Mouse (Mus musculus): ENCODE results near the gene Tbc1d2.
"Not testable (repeated sequence)": the region's sequence is repeated elsewhere in the genome, so short reads cannot be mapped to it uniquely, and the experiment has no call there.

Gene Tbc1d2

DNA sequence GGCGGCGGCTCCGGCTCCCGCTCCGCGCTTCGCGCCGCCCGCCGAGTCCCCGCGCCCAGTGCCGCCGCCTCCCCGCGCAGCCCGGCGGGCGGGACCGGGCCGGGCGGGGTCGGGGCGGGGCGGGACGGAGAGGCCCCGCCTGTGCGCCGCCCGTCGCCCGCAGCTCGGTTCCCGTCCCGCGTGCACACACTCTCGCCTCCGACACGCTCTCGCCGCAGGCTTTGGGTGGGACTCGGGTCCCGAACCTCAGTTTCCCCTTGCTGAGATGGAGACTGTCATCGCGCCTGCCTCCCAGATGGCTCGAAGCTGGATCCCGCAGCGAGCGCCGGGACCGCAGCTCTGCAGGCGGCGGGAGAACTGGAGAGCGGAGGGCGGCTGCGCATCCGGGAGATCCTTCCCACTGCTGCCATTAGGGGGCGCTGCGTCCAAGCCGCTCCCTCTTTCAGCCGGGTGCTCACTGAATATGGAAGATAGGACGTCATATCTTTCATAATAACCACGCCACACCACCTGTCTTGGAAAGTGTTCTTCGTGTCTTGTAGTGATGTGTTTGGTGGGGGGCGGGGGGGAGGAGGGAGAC, 48.1 kb downstream of the Tbc1d2 start, which contains the start of gene Coro2a:
Gene Coro2a, minus strand, starts transcription at position 359 of the 580 bp plus-strand sequence.
- DNase-seq (ENCODE audit: low read depth): peak; percentile 71

DNA sequence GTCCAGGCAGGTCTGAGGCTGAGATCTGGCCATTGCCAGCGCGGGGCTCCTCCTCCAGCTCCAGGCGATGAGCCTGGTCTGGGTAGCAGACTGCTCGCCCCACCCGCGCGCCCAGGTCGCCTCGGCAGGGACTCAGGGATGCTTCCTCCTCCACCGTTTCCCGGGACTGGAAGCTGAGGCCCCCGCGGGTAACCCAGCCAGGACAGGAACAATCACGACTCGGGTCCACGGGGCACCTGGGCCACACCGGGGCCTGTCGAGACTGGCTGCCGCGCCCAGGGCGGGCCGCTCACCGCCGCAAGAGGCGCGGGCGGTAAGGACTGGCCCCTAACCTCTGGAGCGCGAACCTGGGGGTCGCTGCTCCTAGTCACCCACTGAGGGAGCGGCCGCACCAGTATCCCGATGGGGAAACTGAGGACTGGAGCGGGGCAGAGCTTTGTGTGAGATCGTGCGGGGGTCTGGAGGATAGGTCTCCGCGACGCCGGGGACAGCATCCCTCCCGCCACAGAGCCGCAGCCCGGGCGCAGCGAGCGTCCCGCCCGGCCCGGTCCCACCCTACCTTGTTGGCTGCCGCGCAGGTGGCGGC, 48.7 kb downstream of the Tbc1d2 start:
- no peak for DNase-seq (ENCODE audit: low read depth)

DNA sequence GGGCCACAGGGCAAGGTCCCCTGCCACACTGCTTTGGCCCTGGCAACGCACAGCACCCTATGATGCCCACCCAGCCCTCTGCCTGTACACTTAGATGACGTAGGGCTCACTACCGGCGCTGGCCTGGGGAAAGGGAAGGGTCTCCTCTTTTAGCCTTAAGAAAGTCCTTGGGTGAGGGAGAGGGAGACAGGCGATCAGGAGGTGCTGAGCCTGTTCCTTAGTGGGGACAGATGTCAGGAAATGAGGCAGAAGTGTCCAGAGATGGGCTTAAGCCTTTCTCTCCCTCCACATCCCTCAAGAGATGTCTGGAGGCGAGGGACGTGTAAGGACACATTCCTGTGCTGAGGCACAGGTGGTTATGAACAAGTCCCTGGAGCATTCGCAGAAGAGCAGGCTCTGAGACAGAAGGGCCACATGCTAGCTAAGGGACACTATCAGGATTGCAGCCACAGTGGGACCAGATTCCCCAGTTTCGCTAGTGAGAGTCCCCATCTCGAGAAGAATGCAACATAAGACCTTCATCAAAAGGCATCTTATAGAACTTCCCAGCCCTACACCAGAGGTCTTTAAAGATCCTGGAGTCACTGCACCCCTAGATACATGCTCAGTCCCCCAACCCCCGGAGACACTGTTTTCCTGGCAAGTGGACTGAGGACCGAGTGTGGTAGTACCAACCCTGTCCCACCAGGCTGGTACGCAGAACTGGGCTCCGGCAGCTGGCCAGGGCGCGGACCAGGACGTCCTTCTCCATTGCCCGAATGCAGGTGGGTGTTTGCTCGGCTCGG, 49.3 kb downstream of the Tbc1d2 start:
- no peak for DNase-seq (ENCODE audit: low read depth)

DNA sequence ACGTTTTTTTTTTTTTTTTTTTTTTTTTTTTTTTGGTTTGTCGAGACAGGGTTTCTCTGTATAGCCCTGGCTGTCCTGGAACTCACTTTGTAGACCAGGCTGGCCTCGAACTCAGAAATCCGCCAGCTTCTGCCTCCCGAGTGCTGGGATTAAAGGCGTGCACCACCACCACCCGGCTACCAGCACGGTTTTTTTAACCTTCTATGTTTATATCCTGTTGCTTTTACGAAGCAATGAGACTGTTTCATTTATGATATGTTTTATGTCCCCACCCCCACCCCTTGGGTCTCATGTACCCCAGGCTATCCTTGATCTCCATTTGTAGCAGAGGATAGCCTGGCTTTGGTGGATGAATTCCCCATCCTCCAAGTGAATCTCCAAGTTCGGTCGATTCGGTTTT, 50.4 kb downstream of the Tbc1d2 start:
- not testable (repeated sequence) for DNase-seq (ENCODE audit: low read depth)

DNA sequence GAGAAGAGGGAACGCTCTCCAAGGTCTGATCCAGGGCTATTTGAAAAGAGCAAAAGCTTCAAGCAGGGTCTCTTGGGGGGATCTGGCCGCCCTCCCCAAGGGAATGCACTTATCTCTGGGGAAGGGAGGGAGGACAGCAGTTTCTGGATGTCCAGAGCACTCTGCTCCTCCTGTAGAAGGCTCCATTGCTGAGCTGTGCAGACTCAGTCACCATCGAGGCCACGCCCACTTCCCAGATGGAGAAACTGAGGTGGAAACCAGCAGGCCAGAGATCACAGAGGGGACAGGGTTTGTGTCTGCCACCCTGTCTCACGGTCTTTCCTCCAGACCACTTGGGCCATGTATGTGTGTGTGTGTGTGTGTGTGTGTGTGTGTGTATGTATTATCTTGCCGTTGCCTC, 51.0 kb downstream of the Tbc1d2 start:
- DNase-seq (ENCODE audit: low read depth): no peak

DNA sequence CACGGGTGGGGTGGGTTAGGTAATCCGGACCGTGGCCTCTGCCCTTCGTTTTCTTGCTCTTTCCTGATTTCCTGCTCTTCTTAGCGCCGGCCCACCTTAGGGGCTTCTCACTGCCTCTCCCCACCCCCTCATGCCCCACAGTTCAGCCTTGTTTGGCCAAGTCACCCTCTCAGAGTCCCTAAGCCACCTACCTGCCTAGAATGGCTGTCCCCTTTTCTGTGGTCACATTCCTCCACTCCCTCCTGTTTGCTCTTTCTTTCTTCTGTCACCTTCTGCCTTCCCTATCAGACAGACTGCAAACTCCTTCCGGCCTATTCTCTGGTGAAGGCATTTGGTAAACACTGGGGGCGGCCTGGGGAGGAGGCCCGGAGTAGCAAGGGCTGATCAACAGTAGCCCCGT, 51.9 kb downstream of the Tbc1d2 start:
- DNase-seq (ENCODE audit: low read depth): no peak

DNA sequence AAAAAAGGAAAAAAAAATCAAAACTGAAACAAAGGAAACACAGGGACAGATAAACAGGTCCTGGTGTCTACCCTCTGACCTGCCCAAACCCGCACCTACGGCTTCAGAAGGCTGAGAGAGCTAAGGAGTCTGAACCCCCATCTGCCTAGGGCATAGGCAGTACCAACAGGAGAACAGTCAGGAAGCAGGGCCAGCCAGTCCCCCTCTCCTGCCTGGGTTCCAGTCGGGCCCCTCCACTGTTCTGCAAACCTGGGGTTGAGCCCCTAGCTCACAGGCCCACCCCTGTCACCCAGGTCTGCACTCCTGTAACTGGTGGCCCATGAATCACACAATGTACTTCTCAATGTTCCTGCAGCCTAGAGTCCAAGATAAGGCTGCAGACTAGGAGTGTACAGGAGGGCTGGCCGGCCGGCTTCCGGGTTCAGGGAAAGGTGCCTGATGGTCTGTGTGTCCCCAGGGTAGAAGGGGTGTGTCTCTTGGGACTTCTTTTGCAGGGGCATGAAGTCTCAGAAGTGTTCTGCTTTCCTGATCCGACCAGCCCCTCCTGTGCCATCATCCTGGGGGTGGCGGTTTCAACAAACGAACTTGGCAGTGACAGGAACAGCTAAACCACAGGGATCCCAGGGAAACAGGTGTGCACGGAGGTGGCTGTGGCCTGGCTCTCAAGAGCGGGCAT, 52.6 kb downstream of the Tbc1d2 start:
- DNase-seq (ENCODE audit: low read depth): no peak

DNA sequence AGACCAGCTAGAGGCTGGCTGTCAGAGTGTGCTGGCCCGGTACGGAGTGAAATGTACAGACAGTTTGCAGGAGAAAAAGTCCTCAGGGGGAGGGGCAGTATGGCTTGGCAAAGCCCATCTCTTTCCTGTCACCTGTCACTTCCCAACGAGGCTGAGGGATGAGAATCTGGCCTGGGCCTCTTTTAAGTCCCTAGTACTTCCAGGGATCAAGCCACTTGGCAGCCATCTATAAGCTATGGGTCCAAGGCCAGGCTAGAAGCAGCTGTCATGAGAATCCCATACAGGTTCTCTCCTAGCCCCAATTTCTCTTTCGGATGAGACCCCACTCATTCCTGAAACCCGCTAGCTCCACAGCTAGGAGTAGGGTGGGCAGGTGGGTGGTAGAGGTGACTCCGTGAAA, 53.6 kb downstream of the Tbc1d2 start:
- DNase-seq (ENCODE audit: low read depth): no peak

DNA sequence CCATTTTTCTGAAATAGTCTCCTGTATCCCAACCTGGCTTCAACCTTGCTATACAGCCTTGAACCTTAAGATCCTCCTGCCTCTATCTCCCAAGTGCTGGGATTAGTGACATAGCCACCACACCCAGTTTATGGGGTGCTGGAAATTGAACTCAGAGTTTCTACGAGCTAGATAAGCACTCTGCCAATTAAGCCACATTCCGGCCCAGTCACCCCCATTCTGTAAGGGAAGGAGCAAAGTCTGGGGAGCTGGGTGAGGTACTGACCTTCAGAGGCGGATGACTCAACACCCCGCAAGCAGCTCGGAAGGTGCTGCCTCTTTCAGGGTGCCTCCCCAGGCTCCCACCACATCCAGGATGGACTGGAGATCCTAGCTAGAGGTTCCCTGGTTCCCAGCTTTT, 55.9 kb downstream of the Tbc1d2 start:
- no peak for DNase-seq (ENCODE audit: low read depth)

DNA sequence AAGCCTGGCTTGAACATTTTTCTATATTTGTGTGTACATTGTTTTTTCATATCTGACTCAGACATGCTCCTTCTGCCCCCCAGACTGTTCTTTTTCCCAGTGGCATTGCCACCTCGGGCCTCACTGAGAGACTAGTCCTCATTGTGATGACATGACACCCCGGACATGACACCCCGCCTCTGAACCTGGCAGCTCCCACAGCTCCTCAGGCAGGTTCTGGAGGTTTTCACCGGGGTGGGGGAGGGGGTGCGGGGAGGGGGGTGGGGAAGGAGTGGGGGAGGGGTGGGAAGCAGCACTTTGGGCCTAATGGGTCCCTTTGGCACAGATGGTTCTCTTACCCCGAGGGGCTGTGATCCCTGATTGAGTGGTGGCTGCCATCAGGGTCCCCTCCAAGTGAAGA, 56.5 kb downstream of the Tbc1d2 start:
- DNase-seq (ENCODE audit: low read depth): no peak

DNA sequence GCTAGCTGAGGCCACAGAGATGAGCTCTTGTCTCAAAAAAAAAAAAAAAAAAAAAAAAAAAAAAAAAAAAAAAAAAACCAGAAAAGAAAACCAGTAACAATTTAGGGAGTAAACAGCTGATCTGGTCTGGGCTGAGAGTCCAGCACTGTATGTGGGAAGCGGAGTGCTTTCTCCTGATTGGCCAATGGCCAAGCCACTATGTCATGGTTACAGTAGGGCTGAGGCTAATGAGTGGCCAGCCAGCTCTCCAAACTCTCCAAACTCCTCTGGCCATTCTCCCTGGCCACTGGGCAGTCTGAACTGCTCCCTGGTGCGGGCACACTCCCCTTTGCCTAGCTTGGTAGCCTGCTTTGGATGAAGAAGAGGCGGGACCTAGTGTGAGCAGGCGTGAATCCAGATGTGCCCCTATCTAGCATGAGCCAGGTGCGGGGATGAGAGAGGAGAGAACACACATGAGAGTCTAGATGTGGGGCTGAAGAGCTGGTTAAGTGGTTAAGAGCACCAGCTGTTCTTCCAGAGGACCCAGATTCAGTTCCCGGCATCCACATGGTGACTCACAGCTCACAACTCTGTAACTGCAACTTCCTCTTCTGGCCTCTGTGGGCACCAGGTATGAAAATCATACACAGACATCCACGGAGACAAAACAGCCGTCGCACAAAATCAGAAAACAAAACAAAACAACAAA, 58.0 kb downstream of the Tbc1d2 start:
- DNase-seq (ENCODE audit: low read depth): no peak

DNA sequence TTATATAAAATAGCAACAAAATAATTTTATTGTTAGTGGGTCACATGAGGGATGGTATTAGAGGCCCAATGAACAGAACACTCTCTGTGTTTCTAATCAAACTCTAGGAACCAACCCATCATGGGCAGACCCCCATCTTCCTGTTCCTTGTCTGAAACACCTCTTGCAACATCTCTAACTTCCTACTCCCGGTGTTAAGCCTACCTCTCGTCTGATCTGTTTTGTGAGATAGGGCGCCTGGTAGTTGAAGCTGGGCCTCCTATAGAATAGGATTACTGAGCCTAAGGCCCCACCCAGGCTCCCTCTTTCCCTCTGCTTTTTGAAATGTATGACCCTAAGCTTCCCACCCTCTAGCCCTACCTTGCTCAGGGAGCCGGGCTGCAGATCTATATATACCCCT, 59.2 kb downstream of the Tbc1d2 start:
- no peak for DNase-seq (ENCODE audit: low read depth)

DNA sequence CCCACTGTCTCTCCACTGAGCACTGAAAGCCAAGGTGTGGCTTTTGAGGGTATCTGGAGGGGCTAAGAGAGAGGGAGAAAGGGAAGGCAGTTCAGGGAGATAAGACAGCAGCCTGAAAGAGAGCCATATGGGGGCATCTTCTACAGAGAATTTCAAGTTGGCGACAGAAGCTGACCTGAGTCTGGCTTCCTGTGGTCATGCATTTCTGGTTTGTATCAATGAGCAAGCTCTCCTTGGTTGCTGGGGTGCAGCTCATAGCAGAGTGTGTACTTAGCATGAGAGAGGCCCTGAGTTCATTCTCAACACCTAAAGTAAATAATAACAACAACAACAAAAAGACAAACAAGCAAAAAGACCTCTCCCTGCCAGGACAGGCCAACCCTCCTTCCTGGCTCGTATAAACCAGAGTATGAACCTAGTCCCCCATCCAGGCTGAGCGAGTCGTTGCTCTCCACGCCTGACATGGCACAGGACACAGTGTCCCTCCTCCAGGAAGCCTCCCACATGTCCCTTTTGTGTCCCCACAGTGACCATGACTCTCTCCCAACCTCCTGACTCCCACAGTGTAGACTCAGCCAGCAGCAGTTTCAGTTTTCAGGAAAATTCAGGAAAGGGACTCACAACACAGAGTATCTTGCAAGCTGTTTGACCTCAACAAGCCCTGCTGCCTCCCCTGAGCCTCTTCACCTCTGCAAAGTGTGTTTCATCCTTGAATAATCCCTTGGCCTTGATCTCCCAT, 59.9 kb downstream of the Tbc1d2 start:
- DNase-seq (ENCODE audit: low read depth): no peak

DNA sequence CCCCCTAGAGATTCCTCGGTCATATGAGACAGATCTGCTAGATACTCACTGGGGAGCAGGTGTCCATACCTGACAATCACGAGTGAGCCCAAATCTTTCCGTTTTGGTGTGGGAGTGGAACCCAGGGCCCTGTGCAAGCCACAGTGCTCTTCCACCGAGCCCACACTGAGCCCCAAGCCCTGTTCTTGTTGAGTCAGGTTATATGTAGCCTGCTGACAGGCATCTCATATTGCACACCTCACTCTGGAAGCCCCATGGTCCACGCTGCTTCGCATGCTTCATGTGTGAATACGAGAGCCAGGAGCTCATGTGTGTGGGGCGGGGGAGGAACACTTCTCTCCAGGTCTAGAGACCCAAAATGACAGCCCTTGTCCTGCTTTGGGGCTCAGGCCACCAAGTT, 60.9 kb downstream of the Tbc1d2 start:
- DNase-seq (ENCODE audit: low read depth): no peak

DNA sequence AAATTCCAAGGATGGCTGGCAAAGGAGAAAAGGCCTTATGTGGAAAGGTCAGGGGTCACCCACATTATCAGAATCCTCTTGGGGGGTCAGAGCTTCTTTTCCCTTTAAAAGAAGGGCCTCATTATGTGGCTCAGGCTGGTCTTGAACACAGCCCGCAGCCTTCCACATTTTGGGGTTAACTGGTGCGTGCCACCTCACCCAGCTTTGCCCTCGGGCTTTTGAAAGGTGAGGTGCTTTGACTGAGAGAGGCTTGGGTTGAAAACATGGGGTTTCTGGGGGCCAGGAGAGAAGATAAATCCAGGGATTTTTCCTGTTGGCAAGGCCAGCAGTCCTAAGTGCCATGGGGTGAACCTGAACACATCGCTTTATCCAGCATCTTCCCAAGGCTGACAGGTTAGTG, 63.5 kb downstream of the Tbc1d2 start:
- DNase-seq (ENCODE audit: low read depth): no peak

DNA sequence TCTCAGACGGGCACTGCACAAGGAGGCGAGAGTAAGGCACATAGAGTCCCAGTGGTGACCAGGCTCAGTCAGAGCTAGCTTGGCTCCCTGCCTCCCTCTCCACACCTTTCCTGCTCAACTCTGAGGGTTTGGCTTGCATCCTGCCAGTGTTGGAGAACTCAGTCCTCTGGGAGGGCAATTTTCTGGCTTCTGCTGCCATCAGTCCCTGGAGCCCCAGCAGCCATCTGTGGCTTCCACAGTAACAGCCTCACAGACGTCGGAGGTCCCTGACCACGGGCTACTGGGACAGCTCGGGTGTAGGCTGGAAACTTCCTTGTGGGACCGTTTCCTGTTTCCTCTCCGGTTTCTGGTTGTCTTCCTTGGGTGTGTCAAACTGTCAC, 64.2 kb downstream of the Tbc1d2 start:
- no peak for DNase-seq (ENCODE audit: low read depth)

DNA sequence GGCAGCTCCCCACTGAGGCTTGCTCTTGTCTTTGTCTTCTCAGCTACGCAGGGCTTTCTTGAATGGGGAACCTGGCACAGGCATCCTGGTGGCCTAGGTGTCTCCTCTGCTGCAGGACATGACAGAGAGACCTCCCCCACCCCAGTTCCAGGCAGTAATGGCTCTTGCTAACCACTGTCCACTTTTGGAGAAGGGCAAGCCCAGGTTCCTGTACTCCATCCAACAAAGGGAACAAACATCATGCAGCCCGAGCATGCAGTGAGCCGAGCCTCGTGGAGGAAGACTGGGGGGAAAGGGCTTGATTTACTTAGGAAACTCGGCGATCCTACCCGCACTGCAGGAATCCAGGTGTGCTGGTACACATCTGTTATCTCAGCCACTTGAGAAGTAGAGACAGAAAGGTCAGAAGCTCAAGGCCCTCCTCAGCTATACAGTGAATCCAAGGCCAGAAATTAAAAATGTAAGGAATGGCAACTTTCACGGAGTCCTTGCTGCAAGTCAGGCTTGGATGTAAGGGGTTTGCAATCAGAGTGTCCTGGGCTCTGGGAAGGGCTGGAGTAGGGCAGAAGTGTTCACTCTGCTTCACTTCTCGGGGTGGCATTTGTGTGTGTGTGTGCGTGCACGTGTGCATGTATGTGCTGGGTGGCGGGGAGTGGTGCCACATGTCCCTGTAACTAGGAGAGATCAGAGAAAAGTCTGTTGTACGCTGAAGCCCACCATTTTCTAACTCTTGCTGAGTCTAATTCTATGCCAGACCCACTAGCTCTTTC, 64.8 kb downstream of the Tbc1d2 start:
- DNase-seq (ENCODE audit: low read depth): no peak

DNA sequence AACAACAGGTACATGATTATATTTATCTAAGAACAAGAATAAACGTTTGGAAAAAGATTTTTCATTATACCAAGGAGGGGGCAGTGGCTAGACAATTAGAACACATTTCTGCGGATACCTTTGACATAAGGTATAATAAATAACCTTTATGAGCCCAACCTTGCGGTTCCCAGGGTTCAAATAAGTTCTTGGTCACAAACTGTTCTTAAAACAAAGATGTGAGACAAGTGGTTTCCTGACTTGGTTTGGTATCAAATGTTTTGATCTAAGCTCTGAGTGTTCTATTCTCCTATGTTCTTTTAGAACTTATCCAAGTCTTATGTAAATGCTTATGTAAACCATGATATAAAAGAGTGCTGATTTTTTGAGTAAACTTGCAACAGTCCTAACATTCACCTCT, 65.5 kb downstream of the Tbc1d2 start:
- not testable (repeated sequence) for DNase-seq (ENCODE audit: low read depth)

DNA sequence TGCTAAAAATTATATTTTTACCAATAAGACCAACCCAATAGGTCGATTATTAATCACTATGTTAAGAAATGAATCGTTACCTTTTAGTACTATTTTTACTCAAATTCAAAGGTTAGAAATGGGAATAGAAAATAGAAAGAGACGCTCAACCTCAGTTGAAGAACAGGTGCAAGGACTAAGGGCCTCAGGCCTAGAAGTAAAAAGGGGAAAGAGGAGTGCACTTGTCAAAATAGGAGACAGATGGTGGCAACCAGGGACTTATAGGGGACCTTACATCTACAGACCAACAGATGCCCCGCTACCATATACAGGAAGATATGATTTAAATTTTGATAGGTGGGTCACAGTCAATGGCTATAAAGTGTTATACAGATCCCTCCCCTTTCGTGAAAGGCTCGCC, 65.9 kb downstream of the Tbc1d2 start:
- DNase-seq (ENCODE audit: low read depth): not testable (repeated sequence)

DNA sequence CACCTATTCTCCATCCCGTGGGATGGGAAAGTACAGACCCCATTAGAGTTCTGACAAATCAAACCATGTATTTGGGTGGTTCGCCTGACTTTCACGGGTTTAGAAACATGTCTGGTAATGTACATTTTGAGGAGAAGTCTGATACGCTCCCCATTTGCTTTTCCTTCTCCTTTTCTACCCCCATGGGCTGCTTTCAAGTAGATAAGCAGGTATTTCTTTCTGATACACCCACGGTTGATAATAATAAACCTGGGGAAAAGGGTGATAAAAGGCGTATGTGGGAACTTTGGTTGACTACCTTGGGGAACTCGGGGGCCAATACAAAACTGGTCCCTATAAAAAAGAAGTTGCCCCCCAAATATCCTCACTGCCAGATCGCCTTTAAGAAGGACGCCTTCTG, 68.0 kb downstream of the Tbc1d2 start:
- DNase-seq (ENCODE audit: low read depth): not testable (repeated sequence)

DNA sequence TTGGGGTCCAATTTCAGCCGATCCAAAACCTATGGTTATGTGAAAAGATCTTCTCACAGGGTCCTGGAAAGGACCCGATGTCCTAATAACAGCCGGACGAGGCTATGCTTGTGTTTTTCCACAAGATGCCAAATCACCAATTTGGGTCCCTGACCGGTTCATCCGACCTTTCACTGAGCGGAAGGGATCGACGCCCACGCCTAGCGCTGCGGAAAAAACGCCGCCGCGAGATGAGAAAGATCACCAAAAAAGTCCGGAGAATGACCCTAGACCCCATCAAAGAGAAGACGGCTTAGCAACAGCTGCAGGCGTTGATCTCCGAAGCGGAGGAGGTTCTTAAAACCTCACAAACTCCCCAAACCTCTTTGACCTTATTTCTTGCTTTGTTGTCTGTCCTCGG, 68.4 kb downstream of the Tbc1d2 start:
- not testable (repeated sequence) for DNase-seq (ENCODE audit: low read depth)

All from c-Kit-positive CD71-positive TER-119-negative erythroid progenitor cells, embryonic 14.5 days (primary cell).